ENCODE assay signal across 9 mouse cellular contexts in the genomic region with DNA sequence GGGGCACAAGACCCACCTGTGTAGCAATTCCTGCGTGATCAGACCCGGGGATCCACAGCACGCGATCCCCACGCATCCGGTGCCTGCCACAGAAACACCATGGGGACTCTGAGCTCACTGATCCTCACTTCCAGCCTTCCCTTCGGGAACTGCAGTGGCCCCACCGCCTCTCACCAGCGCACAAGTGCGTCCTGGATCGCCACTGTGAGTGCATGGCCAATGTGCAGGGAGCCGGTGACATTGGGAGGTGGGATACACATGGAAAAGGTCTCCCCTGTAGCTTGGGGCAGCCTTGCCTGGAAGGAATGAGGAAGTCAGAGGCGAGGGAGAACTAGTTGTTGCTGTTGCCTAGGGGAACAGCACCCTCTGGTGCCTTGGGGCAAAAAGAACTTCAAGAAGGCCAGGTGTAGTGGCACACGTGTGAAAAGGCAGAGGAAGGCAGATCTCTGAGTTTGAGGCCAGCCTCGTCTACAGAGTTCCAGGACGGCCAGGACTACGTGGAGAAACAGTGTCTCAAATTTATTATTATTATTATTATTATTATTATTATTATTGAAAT. TPM values are rescaled to one million over a fixed set of nuclear protein-coding genes. Genes with fewer than 3 reads are reported as not detected.
DNase-seq lines count a peak whose midpoint lies in the region; ATAC-seq and TF ChIP-seq lines count a peak whose summit lies in the region.
"Had no signal": no experiment of that assay in that cellular context is flagged by ENCODE, and none has a peak within 500 bp of the region (broad histone marks: within the 10 kb centered on the region; RNA-seq: fewer than 3 reads in every experiment).

No protein-coding gene starts in this region.

- no peak for ATAC-seq in heart, embryonic 15.5 days (replicated peaks; ENCODE audit: insufficient number of reproducible peaks, insufficient read depth, low FRiP score, low read depth)
- peak; percentile 34 for ATAC-seq in common myeloid progenitor, adult 5-6 weeks (replicated peaks; ENCODE audit: low read depth, poor library complexity, severe bottlenecking)
- ATAC-seq in kidney, postnatal 0 days (replicated peaks; ENCODE audit: low FRiP score, low read depth) = no peak

- no peak overlapping the region for H3K4me3 ChIP-seq in heart, embryonic 15.5 days
- no peak overlapping the region for H3K4me3 ChIP-seq in heart, embryonic 10.5 days
- H3K4me3 ChIP-seq in kidney, postnatal 0 days (replicated peaks; ENCODE audit: low read depth, low read length) = no peak overlapping the region

- H3K4me2 ChIP-seq in heart, embryonic 15.5 days = no peak overlapping the region
- peak overlapping the region; percentile 95; the same call in 1 of the 2 replicates for H3K4me2 ChIP-seq in kidney, postnatal 0 days (ENCODE audit: low read length)

- H3K27ac ChIP-seq in heart, embryonic 15.5 days = no peak overlapping the region
- H3K27ac ChIP-seq in heart, embryonic 10.5 days = no peak overlapping the region
- no peak overlapping the region for H3K27ac ChIP-seq in kidney, postnatal 0 days

- no peaks in the 10 kb centered on the region for H3K9me3 ChIP-seq in heart, embryonic 15.5 days (replicated peaks)
- no peaks in the 10 kb centered on the region for H3K9me3 ChIP-seq in heart, embryonic 10.5 days
- H3K9me3 ChIP-seq in kidney, postnatal 0 days (replicated peaks; ENCODE audit: low read length) = no peaks in the 10 kb centered on the region

- WGBS in heart, embryonic 15.5 days = 78% methylated on average over 17 of the region's 17 CpGs
- WGBS in heart, embryonic 10.5 days = 82% methylated on average over 17 of the region's 17 CpGs
- WGBS in kidney, postnatal 0 days = 77% methylated on average over 17 of the region's 17 CpGs

- peaks cover 20% of the 10 kb centered on the region for H3K4me1 ChIP-seq in heart, embryonic 15.5 days (replicated peaks)
- H3K4me1 ChIP-seq in heart, embryonic 10.5 days = peaks cover 11% of the 10 kb centered on the region
- H3K4me1 ChIP-seq in kidney, postnatal 0 days (replicated peaks; ENCODE audit: insufficient read depth, low read length) = peaks cover 12% of the 10 kb centered on the region

- H3K36me3 ChIP-seq in heart, embryonic 15.5 days = peaks cover 26% of the 10 kb centered on the region
- peaks cover 61% of the 10 kb centered on the region for H3K36me3 ChIP-seq in heart, embryonic 10.5 days
- H3K36me3 ChIP-seq in kidney, postnatal 0 days (ENCODE audit: insufficient read depth, low read length) = peaks cover 24% of the 10 kb centered on the region; the same call in 1 of the 2 replicates

- DNase-seq in heart, embryonic 10.5 days (ENCODE audit: low spot score) = no peak
- peak; percentile 77 for DNase-seq in ES-CJ7 (ENCODE audit: low read depth, low spot score)
- DNase-seq in kidney, postnatal 0 days (ENCODE audit: low spot score) = peak; percentile 67
- peak; percentile 77 for DNase-seq in lung, postnatal 25 days (ENCODE audit: low spot score)
- DNase-seq in thymus, postnatal 4 days = peak; percentile 70
- no peak for DNase-seq in cerebellum, postnatal 14 days

- peak overlapping the region; percentile 16; the same call in 1 of the 2 replicates for H3K9ac ChIP-seq in heart, embryonic 15.5 days
- H3K9ac ChIP-seq in kidney, postnatal 0 days (ENCODE audit: low read depth, low read length) = no peak overlapping the region

- no peaks in the 10 kb centered on the region for H3K27me3 ChIP-seq in heart, embryonic 15.5 days
- H3K27me3 ChIP-seq in heart, embryonic 10.5 days (ENCODE audit: insufficient read depth, poor library complexity, severe bottlenecking) = no peaks in the 10 kb centered on the region
- no peaks in the 10 kb centered on the region for H3K27me3 ChIP-seq in kidney, postnatal 0 days (ENCODE audit: insufficient read depth, low read length)

- peak; percentile 71 for TF ChIP-seq CTCF in kidney, postnatal 0 days (IDR thresholded peaks at IDR 0.05; ENCODE audit: low read depth)

RNA-seq across cellular contexts. Expression of a gene that starts 1.4 kb away (rescaled TPM):
- polyA plus RNA-seq in heart, embryonic 15.5 days (2015; fragmentation: Nextera tagmentation; extraction: Ambion mirVana) = 11.1 and 16.2 TPM in 2 replicates
- 17.5 and 18.6 TPM in 2 replicates for polyA plus RNA-seq in heart, embryonic 10.5 days (2016; fragmentation: Nextera tagmentation; extraction: Ambion mirVana)
- 13.2 and 44.4 TPM in 2 replicates for total RNA-seq in common myeloid progenitor, adult 5-6 weeks (2017)
- polyA plus RNA-seq in kidney, postnatal 0 days (2015; fragmentation: Nextera tagmentation; extraction: Ambion mirVana) = 12.7 and 13.5 TPM in 2 replicates

RNA-seq across cellular contexts. Expression of a gene that starts 7.5 kb away (rescaled TPM):
- polyA plus RNA-seq in heart, embryonic 15.5 days (2015; fragmentation: Nextera tagmentation; extraction: Ambion mirVana) = 21.3 and 28.7 TPM in 2 replicates
- polyA plus RNA-seq in heart, embryonic 10.5 days (2016; fragmentation: Nextera tagmentation; extraction: Ambion mirVana) = 34.7 and 43.5 TPM in 2 replicates
- 16.5 and 23.3 TPM in 2 replicates for total RNA-seq in common myeloid progenitor, adult 5-6 weeks (2017)
- 35.6 and 36.5 TPM in 2 replicates for polyA plus RNA-seq in kidney, postnatal 0 days (2015; fragmentation: Nextera tagmentation; extraction: Ambion mirVana)

RNA-seq across cellular contexts. Expression of a gene that starts 22.5 kb away (rescaled TPM):
- polyA plus RNA-seq in heart, embryonic 15.5 days (2015; fragmentation: Nextera tagmentation; extraction: Ambion mirVana) = 0.22 and 0.23 TPM in 2 replicates
- polyA plus RNA-seq in heart, embryonic 10.5 days (2016; fragmentation: Nextera tagmentation; extraction: Ambion mirVana) = 0.52 and 0.60 TPM in 2 replicates
- not detected in 2 replicates for total RNA-seq in common myeloid progenitor, adult 5-6 weeks (2017)
- 0.11 and 0.13 TPM in 2 replicates for polyA plus RNA-seq in kidney, postnatal 0 days (2015; fragmentation: Nextera tagmentation; extraction: Ambion mirVana)
- polyA plus RNA-seq: gonadal fat pad, adult 2 months had no signal

RNA-seq across cellular contexts. Expression of a gene that starts 38.4 kb away (rescaled TPM):
- 109 and 125 TPM in 2 replicates for polyA plus RNA-seq in heart, embryonic 15.5 days (2015; fragmentation: Nextera tagmentation; extraction: Ambion mirVana)
- 109 and 158 TPM in 2 replicates for polyA plus RNA-seq in heart, embryonic 10.5 days (2016; fragmentation: Nextera tagmentation; extraction: Ambion mirVana)
- not detected in 2 replicates for total RNA-seq in common myeloid progenitor, adult 5-6 weeks (2017)
- polyA plus RNA-seq in kidney, postnatal 0 days (2015; fragmentation: Nextera tagmentation; extraction: Ambion mirVana) = 89.1 and 94.3 TPM in 2 replicates

RNA-seq across cellular contexts. Expression of a gene that starts 39.6 kb away (rescaled TPM):
- not detected in 2 replicates for polyA plus RNA-seq in heart, embryonic 15.5 days (2015; fragmentation: Nextera tagmentation; extraction: Ambion mirVana)
- not detected in 2 replicates for polyA plus RNA-seq in heart, embryonic 10.5 days (2016; fragmentation: Nextera tagmentation; extraction: Ambion mirVana)
- total RNA-seq in common myeloid progenitor, adult 5-6 weeks (2017) = not detected in 2 replicates
- polyA plus RNA-seq in kidney, postnatal 0 days (2015; fragmentation: Nextera tagmentation; extraction: Ambion mirVana) = not detected in 2 replicates

Comparison
In these comparisons a context has a peak if more than half of its experiments do, and no peak if none do; other contexts are left out.
1. DNase-seq: peak in ES-CJ7 (single experiment), kidney, postnatal 0 days (single experiment), lung, postnatal 25 days (single experiment) and thymus, postnatal 4 days (single experiment); none in heart, embryonic 10.5 days (single experiment) and cerebellum, postnatal 14 days (0 of 2).